Mouse (Mus musculus) lung, adult 2 months (tissue): ENCODE data around the gene Miga2. TPM values are rescaled to one million over a fixed set of nuclear protein-coding genes. Genes with fewer than 3 reads are reported as not detected.

ENCODE experiments used
- DNase-seq: peaks from one replicate; pipeline ENCODE4 v3.0.0; 2022
- H3K4me1 ChIP-seq: fragments of 200-500 bp; 2 replicates; pipeline ENCODE4 v1.6.1; 2011; ENCODE audit warnings: low read length; ENCODE audit not compliant: control insufficient read depth, insufficient read depth
- H3K4me3 ChIP-seq: fragments of 200-500 bp; replicated peaks from 2 replicates; pipeline ENCODE3; 2011; ENCODE audit warnings: low read depth, mild to moderate bottlenecking, control low read depth, low read length; ENCODE audit errors: extremely low read depth
- CTCF ChIP-seq: fragments of 200-500 bp; IDR thresholded peaks from 2 replicates; pipeline ENCODE4 v1.5.1; 2011; ENCODE audit warnings: mild to moderate bottlenecking, low read length, control low read depth; ENCODE audit not compliant: insufficient read depth
- POLR2A ChIP-seq: fragments of 200-500 bp; IDR thresholded peaks from 2 replicates; pipeline ENCODE4 v1.6.1; 2011; ENCODE audit warnings: low read depth, mild to moderate bottlenecking, control low read depth, low read length, borderline replicate concordance; ENCODE audit errors: extremely low read depth
- WGBS: fragments of 180-500 bp; shearing (Covaris S2); methylation state at CpG from one replicate; pipeline ENCODE4 v1.1.7; 2018; 5-methylcytosine and 5-hydroxymethylcytosine counted together
- polyA plus RNA-seq: library from polyadenylated mRNA; depleted of rRNA; stranded (reverse); fragments of >200 nt; gene quantifications from 2 replicates; pipeline ENCODE4 v1.2.3, GENCODE M21; 2012

Gene Miga2
- polyA plus RNA-seq, 1 experiment, result 36.1 TPM

- no peaks in the 10 kb centered on the region for H3K4me1 ChIP-seq
- 91% methylated on average over 10 of the region's 10 CpGs for WGBS
- no peak overlapping the region for H3K4me3 ChIP-seq
- no peak for TF ChIP-seq POLR2A
- no peak for TF ChIP-seq CTCF
- DNase-seq, result no peak
Observed at GRCm38 (mm10) chr2:30407778-30408177, 43.7 kb downstream of the Miga2 start.

- 74% methylated on average over 8 of the region's 8 CpGs for WGBS
- TF ChIP-seq POLR2A (no peak), CTCF (no peak)
- DNase-seq, result no peak
- Histone ChIP-seq H3K4me1 (peaks cover 1% of the 10 kb centered on the region; the same call in 1 of the 2 replicates), H3K4me3 (no peak overlapping the region)
Observed at GRCm38 (mm10) chr2:30408452-30409100, 44.5 kb downstream of the Miga2 start.

GRCm38 (mm10) chr2:30409454-30410176 is 45.6 kb downstream of the Miga2 start:
- TF ChIP-seq CTCF, result no peak
- TF ChIP-seq POLR2A, result no peak
- no peak for DNase-seq
- Histone ChIP-seq H3K4me1 (peaks cover 5% of the 10 kb centered on the region), H3K4me3 (no peak overlapping the region)
- 85% methylated on average over 5 of the region's 5 CpGs for WGBS

GRCm38 (mm10) chr2:30413038-30413973 is 49.3 kb downstream of the Miga2 start:
- TF ChIP-seq POLR2A, result no peak
- no peak for TF ChIP-seq CTCF
- DNase-seq, result no peak
- WGBS, result 67% methylated on average over 16 of the region's 16 CpGs
- peaks cover 5% of the 10 kb centered on the region for H3K4me1 ChIP-seq
- no peak overlapping the region for H3K4me3 ChIP-seq

- no peak for TF ChIP-seq POLR2A
- TF ChIP-seq CTCF, result no peak
- Histone ChIP-seq H3K4me3 (no peak overlapping the region), H3K4me1 (peaks cover 5% of the 10 kb centered on the region)
- DNase-seq, result peak; percentile 27
- WGBS, result 67% methylated on average over 4 of the region's 4 CpGs
Observed at GRCm38 (mm10) chr2:30414101-30414500, 50.1 kb downstream of the Miga2 start.

- TF ChIP-seq POLR2A (no peak), CTCF (no peak)
- DNase-seq, result no peak
- Histone ChIP-seq H3K4me3 (peak overlapping the region; percentile 92), H3K4me1 (peaks cover 5% of the 10 kb centered on the region)
- WGBS, result 52% methylated on average over 5 of the region's 5 CpGs
Observed at GRCm38 (mm10) chr2:30414681-30415080, 50.6 kb downstream of the Miga2 start.

GRCm38 (mm10) chr2:30415157-30415935 is 51.3 kb downstream of the Miga2 start, which contains the start of gene Crat:
Gene Crat (minus strand): TSS chr2:30415813.
- DNase-seq, result peak; percentile 92

GRCm38 (mm10) chr2:30415936-30416648 is 52.1 kb downstream of the Miga2 start, which contains the start of gene Ptpa:
Gene Ptpa (plus strand): TSS chr2:30416039.
- peak; percentile 92 for DNase-seq
- TF ChIP-seq POLR2A (peak; percentile 96), CTCF (no peak)
- peaks cover 5% of the 10 kb centered on the region for H3K4me1 ChIP-seq
- under 1% methylated on average over 67 of the region's 67 CpGs for WGBS
- H3K4me3 ChIP-seq, result peak within 1 kb of the TSS; percentile 93

More at GRCm38 (mm10) chr2:30415157-30415935, 51.3 kb downstream of the Miga2 start, which contains the start of gene Crat:
- Histone ChIP-seq H3K4me1 (peaks cover 5% of the 10 kb centered on the region), H3K4me3 (peak within 1 kb of the TSS; percentile 93)
- under 1% methylated on average over 58 of the region's 58 CpGs for WGBS
- TF ChIP-seq POLR2A, result peak; percentile 96; the same call in 1 of the 2 replicates
- TF ChIP-seq CTCF, result no peak
